1 mouse cellular context compared by ENCODE assay signal in genomic region chr8:93030664-93031063, GRCm38 (mm10).
TF ChIP-seq lines count a peak whose summit lies in the region.

No protein-coding gene starts in this region.

TF ChIP-seq in CH12.LX, 34 proteins besides CTCF, POLR2A, EP300 and RAD21 (continued from another document):
- TF ChIP-seq ELF1 (IDR thresholded peaks at IDR 0.05; ENCODE audit: low read depth, low read length) (no peak), ETS1 (conservative IDR thresholded peaks at IDR 0.05; ENCODE audit: low read depth, low read length) (no peak), ZNF384 (IDR thresholded peaks at IDR 0.05; ENCODE audit: low read depth, low read length) (no peak), TCF12 (IDR thresholded peaks at IDR 0.05; ENCODE audit: low read depth, low read length) (no peak), UBTF (IDR thresholded peaks at IDR 0.05; ENCODE audit: low read depth, low read length) (no peak), HCFC1 (IDR thresholded peaks at IDR 0.05; ENCODE audit: low read depth, low read length) (no peak), SMC3 (IDR thresholded peaks at IDR 0.05; ENCODE audit: low read depth, low read length) (no peak), ZC3H11A (IDR thresholded peaks at IDR 0.05; ENCODE audit: low read depth, low read length) (no peak), MAFK (IDR thresholded peaks at IDR 0.05; ENCODE audit: insufficient replicate concordance, low read length) (no peak), MEF2A (IDR thresholded peaks at IDR 0.05; ENCODE audit: borderline replicate concordance, low read depth, low read length) (no peak)
